Mouse (Mus musculus) heart, postnatal 0 days (tissue): Measurements from ENCODE around the gene Ksr1.

Experiments used
- CTCF ChIP-seq: IDR thresholded peaks from 2 replicates; pipeline ENCODE4 v1.5.1; 2016; ENCODE audit warnings: antibody characterized with exemption, control low read depth, low read depth
- EP300 ChIP-seq: IDR thresholded peaks from 2 replicates; pipeline ENCODE4 v1.6.1; 2016; ENCODE audit warnings: antibody characterized with exemption, low read depth

DNA sequence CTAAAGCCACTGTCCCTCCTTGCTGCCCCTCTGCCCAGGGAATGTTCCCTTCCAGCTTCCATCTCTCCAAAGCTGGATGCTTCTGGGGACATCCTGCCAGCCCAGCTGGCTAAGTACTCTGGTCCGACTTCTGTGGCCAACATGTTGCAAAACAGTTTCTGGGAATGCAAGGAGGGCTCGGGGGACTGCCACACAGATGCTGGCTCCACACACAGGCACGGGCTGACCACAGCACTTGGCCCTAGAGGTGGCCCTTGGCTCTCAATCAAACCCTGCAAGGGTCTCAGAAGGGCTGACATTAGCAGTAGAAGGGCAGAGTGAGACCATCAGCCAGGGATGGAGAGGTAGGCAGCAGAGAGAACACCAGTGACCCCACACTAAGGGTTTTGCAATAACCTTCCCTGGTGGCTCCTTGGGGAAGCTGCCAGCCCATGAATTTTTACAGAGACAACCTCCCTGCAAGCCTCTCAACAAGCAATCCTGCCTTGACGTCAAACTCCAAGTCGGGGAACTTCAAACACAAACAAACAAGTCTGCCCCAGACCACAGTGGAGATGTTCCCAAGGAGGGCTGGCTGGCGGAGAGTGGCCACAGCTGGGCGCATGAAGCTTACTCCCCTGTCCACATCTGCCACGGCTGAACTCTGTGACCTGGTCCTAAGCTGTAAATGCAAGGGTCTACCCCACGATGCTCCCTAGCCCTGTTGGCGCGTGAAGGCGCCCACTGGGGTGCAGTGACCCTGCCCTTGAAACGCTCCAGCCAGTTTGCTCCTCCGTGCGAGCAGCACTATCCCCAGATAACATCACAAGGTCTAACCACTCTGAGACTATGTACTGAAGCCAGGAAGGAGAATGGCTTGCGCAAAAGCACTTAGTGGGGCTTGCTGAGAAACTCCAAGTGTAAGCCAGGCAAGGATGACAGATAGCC lies 65.0 kb downstream of the Ksr1 start:
- no peak for TF ChIP-seq CTCF
- no peak for TF ChIP-seq EP300
